Mouse (Mus musculus) ES-CJ7 (cell line): ENCODE results near the gene Eif2s1.

Source experiments
- DNase-seq: peaks from one replicate; pipeline ENCODE4 v3.0.0; 2011; ENCODE audit warnings: low read depth, low spot score

Gene Eif2s1

DNA sequence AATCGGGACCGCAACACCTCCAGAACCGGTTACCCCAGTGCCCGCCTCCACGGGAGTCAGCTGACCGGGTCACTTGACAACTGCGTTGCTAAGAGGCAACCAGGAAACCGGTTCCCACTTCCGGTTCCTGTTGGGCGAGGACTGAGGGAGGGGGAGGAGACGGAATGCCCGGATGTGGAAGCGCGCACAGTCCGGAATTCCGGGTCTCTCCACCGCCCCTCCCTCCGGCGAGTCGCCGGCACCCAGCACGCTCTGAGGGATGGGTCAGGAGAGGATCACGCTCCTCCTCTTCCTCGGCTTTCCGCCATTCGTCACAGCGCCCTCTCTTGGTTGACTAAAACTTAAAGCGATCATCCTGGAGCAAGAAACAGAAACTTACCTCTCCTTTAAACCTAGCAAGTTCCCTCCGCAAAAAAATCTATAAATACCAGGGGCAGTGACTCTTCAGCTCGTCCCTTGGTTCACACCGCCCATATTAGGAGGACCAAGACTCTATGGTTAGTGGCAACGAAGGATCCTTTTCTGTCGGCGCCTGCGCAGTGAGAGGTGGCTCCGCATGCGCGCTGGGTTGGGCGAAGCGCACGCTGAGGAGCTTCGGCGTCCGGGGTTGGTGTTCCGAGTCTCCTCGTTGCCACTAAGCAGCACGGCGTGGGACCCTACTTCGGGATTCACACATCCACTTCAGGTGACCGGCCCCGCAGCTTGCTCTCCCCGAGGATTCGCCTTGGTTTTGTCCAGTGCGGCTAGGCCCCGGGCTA lies at the start of gene Eif2s1, which contains the start of gene Atp6v1d:
Gene Eif2s1 (plus strand): TSS at position 324 of the 758 bp plus-strand sequence.
Gene Atp6v1d (minus strand): TSS at position 143 of the 758 bp plus-strand sequence.
- DNase-seq: peak; percentile 99

DNA sequence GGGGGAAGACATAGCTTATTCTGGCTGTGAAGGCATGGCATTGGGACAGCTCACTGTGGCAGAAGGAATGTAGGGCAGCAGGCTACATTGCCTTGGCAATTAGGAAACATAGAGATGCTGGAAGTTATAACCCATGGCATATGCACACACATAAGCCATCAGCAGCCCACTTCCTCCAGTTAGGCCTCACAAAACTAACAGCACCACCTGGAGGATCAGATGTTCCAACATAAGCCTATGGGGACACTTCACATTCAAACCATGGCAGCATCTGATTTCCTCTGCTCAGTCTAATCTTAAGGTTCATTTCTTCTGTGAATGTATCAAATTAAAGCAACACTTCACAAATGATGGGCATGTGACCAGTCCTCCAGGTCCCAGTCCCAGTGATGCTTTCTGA lies 47.2 kb upstream of the Eif2s1 start:
- no peak for DNase-seq

DNA sequence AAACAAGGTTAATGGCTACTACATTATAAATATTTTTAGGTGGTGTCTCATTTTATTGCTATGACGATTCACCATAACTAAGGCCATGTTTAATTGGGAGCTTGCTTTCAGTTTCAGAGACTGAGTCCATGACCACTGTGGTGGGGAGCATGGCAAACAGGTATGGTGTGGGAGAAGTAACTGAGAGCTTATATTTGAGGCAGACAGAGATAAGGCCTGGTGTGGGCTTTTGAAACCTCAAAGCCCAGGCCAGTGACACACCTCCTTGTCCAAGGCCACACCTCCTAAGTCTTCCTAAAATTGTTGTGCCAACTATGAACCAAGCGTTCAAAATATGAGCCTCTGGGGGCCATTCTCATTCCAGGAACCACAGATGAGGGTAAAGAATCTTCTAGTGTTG lies 27.1 kb upstream of the Eif2s1 start:
- DNase-seq: no peak

DNA sequence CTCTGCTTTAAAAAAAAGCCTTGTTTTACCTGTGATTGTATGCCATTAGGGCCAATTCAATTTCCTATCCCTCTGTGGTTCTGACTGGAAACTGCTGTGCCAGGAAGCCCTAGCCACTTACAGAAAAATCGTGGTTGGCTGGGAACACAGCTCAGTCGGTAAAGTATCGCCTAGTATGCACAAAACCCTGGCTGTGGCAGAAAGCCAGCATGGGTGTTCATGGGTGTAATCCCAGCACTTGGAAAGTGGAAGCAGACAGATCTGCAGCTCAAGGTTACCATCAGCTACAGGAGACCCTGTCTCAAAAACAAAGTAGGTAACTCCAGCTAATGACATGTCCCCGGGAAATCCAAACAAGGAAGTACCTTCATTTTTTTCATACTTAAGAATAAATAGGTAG lies 21.7 kb upstream of the Eif2s1 start:
- DNase-seq: no peak

DNA sequence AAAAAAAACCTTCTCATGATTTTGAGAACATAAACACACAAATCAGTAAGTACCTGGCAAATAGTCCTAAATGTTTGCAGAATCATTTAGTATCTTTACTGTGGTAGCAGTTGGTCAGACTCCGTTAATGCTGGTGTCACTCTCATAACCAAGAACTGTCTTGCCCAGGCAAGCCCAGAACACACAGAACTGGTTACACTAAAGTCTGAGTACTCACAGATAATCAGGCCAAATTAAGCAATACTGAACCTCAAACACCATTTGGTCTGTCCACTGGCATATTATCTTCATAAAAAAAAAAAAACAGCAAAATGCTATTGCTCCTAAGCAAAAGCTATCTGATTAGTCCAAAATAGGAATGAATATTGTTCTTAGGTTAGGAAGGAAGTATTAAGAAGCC lies 19.2 kb upstream of the Eif2s1 start:
- DNase-seq: no peak

DNA sequence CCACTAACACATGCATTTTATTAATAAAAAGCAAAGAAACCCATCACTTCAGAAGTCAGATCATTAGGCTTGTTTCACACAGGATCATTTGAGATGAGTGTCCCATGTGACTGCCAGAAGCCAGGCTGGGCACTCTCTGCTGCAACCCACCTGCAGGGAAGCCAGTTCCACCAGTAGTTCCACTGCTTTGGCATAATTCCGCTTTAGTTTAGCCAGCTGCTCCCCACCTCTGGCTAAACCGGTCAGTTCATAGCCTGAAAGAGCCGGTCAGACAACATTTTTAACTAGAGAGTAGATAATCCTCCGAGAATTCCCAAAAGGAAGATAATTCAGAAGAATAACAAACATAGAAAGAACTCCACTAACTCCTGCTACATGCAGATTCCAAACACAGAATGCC lies 13.4 kb upstream of the Eif2s1 start:
- DNase-seq: no peak

DNA sequence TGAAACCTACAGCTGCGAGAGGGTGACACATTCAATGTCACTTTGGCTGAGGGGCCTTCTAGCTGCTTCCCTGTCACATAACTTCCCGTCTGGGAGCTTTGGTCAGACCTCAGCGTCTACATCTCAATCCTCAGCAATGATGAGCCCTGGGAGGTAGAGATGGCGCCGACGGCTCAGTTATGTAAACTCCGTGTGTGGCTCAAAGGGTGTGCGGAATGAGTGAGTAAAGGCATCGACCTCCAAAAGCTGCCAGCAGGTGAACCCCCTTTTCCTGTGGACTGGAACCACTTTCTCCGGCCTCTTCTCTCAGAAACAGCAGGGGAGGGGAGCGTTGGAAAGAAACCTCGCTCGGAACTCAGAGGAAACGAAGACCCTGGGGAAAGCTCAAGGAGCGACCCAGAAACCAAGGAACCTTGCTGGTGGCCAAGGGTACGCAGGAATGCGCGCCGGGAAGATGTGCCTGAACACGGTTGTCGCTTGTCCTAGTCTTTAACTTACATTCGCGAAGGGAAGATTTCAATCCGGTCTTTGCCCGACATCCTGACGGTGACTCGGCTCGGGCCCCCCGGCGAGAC lies 611 bp upstream of the Eif2s1 start:
- peak; percentile 32 for DNase-seq

DNA sequence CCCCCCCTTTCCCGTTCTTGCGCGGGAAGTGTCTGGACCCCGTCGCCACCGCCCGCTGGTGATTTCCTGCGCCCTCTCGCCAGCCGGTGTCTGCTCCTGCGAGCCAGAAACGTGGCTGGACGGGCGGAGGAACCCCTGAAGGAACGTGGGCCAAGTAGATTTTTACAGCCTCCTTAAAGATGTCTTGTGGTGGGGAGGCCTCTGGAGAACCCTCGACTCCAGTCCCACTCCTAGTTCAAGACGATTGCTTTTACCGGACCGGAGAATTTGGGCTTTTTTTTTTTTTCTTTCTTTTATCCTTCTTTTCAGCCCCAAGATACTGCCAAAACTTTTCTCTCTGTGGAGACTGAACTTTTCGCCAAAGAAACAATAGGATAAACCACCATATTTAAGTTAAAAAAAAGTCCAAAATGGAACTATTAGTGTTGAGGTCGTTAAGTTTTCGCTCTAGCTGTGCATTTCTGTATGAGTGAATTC lies 673 bp downstream of the Eif2s1 start:
- no peak for DNase-seq

DNA sequence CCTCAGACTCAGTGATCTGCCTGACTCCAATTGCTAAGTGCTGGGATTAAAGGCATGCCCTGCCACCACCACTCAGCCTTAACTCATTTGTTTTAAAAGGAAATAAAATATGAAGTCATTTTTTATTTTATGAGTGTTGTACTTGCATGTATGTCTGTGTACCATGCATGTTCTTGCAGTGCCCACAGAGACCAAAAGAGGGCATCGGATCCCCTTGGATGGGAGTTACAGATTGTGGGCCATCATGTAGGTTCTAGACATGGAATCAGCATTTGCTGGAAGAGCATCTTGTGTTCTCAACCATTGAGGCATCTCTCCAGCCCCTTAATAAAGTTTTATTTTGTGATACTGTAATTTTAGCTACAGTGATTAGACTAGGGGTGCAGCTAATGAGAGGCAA lies 3.8 kb downstream of the Eif2s1 start:
- DNase-seq: peak; percentile 69

DNA sequence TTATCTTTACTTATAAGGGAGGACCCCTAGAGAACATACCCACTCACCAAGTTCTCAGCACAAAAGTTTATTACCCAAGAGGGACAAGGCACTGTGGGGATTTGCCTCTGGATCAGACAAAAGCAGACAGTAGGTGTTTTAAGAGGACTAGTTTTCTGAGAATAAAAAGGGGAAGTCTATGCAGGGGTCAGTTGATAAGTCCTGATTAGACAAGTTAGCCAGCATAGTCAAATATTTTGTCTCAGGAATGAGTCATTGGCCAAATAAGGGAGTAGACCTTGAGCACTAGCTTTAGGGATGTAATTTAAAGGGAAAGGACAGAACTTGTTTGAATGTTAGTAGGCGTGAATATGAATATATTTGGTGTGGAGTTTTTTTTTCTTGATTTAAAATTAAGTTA lies 6.5 kb downstream of the Eif2s1 start:
- DNase-seq: no peak

DNA sequence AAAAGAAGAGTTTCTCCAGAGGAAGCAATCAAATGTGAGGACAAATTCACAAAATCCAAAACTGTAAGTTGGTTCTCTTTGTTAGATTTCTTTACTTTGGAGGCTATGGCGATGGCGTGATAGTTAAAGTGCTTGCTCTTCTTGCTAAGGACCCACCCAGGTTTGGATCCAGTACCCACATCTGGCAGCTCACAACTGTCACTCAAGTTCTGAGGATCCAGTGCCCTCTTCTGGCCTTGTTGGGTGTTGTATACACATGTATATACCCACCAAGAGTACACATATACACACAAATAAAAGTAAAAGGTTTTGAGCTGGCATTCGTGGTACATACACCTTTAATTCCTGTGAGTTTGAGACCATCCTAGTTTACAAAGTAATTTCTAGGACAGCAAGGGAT lies 13.0 kb downstream of the Eif2s1 start:
- peak; percentile 57 for DNase-seq

DNA sequence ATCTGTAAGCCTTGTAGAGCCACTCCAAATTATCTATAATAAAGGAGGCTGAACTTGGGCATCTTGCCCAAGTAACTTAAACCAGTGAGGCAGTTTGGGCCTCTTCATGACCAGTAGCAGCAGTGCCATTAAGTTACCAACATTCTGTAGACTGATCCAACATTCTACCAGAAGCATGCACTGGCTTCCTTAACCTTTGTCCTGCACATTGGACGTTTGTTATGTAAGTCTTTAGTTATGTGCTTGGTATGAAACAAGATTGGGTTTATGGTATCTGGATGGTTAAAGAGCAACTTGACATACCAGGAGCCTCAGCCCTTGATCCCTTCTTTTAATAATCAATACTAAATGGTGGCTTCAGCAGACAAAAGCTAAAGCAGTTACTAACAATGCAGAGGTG lies 28.4 kb downstream of the Eif2s1 start:
- DNase-seq: no peak

DNA sequence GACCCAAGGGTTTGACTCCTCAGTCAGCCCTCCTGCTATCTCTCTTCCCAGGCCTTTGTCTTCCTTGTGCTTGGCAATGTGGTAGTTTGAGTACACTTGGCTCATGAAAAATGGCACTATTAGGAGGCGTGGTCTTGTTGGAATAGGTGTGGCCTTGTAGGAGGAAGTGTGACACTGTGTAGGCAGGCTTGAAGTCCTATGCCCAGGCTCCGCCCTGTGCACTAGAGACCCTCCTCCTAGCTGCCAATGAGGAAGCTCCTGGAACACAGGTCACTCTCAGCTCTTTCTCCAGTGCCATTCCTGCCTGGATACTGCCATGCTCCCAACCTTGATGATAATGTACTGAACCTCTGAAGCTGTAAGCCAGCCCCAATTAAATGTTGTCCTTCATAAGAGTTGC lies 29.5 kb downstream of the Eif2s1 start:
- DNase-seq: no peak

DNA sequence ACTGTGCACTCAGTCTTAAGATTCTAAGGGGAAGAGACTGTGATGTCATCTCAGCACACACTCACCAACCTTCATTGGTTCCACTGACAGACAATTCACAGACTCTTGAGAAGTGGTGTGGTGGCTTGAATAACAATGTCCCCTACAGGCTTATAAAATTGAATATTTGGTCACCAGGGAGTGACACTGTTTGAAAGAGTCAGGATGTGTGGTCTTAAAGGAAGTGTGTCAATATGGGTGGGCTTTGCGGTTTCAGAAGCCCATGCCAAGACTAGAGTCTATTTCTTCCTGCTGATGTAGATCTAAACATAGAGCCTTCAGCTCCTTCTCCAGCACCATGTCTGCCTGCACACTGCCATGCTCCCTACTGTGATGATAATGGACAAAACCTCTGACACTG lies 36.2 kb downstream of the Eif2s1 start:
- DNase-seq: no peak

DNA sequence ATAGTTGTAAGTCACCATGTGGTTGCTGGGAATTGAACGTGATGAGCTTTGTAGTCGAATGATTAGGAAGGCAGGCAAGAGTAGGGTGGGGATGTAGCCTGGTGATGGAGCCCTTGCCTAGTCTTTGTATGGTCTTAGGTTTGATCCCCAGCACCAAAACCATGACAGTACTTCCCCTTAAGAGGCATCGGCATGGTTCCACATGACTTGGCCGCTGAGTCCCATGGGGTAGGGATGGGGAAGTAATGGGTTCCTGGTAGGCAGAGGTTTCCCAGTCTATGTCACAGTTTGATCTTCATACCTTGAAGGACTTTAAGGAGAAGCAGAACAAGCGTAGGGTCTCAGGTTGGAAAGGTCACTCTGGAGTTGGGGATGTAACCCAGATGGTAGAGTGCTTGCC lies 39.8 kb downstream of the Eif2s1 start:
- no peak for DNase-seq

DNA sequence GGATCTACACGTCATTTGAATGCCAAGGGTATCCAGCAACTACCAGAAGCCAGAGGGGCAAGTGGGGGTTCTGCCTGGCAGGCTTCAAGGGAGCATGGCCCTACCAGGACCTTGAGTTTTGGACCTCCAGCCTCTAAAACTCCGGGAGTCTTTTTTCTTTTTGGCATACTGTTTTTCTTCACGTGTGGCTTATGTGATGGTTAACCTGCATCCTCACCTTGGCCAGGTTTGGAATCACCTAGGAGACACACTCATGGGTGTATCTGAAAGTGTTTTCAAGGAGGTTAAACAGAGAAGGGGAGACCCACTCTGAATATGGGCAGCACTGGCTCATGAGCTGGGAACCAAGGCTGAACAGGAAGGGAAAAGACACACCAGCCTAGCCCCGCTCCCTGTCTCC lies 41.7 kb downstream of the Eif2s1 start:
- DNase-seq: no peak

DNA sequence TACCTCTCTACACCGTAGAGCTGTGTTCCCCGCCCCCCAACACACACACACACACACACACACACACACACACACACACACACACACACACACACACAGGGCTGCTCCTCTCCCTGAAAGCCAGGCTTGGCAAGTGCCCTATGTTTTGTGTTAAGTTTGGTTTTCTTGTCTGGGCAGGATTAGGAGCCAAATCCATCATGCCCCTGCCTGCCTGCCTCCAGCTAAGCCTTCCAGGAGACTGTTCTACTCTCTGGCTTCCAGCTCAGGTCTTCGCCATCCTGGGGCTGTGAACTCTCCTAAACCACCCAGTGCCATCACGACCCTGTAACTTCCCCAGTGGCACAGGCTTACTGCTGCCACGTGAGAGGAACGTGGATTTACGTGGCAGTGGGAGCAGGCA lies 42.9 kb downstream of the Eif2s1 start:
- DNase-seq: no peak

DNA sequence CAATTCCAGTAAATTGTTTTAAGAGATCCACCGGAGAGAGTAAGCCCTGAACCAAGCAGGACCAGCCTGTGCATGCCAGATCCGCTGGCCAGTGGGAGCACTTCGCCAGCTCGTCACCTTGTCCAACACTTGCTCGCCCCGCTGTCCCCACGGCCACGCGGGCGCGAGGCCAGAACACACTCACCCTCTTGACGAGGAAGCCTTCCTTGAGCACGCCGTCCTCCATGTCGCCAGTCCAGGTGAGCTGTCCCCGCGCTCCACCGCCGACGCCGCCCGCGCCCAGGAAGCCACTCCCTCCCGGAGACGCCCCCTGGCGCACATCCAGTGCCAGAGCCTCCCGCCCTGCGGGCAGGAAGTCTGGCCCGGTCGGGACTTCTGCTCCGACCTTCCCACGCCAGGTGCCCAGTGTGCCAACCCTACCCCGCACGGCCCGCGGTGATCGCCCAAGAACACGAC lies 45.1 kb downstream of the Eif2s1 start, which contains the start of gene Plek2:
Gene Plek2 (minus strand): TSS at position 258 of the 456 bp plus-strand sequence.
- DNase-seq: peak; percentile 29

DNA sequence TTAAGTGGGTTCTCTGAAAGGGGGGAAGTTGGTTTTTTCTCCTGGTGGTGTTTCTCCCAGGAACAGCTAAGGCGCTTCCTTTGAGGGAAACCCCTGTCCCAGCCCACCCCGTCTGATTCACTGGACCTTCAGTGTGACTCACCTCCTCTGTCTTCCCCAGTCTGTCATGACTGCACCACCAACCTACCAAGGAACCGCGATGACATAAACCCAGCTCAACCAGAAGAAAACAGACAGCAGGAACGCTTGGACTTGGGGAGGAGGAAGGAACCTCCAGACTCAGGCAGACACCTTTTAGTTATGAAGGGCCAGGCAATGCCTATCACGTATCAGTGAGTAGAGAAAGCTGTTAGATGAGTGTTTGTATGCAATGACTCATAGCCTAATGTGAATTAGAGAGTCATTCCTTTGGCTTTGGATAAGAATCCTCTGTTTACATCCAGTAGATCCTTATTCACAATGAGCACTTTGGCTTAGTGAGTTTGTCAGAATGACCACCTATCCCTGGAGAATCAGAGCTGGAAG lies 46.5 kb downstream of the Eif2s1 start:
- no peak for DNase-seq

DNA sequence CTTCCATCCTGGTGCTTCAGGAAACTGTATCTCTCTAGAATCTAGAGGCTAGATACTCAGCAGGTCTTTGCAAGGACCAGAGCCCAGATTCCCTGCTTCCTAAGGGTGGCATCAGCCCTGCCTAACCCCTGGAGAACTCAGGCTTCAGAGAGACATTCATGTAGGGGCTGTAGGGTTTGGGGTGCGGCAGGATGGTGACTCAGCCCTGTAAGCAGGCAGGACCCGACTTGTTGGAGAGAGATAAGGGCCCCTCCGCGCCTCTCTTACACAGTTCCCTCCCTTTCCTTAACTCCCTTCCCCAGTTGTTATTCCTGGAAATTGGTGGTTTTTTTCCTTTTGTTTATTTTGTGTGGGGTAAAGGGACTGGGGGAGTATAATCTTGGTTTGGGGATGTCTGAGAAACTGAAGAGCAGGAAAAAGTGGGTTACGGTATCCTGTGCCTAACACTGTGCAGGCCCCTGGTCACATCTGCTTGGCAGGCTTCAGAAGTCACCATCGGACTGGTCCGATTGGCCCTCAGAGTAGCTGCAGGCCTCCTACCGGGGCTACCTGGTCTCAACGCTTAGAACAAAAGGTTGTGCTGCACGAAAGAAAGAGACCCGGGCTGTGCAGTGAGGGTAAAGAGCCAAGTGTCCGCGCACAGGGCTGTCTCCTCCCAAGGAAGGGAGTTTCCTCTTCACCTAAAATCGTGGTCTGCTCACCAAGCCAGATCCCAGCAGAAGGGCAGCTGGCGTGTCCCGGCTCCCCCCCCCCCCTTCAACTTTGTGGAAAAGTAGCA lies 49.3 kb downstream of the Eif2s1 start:
- peak; percentile 31 for DNase-seq

DNA sequence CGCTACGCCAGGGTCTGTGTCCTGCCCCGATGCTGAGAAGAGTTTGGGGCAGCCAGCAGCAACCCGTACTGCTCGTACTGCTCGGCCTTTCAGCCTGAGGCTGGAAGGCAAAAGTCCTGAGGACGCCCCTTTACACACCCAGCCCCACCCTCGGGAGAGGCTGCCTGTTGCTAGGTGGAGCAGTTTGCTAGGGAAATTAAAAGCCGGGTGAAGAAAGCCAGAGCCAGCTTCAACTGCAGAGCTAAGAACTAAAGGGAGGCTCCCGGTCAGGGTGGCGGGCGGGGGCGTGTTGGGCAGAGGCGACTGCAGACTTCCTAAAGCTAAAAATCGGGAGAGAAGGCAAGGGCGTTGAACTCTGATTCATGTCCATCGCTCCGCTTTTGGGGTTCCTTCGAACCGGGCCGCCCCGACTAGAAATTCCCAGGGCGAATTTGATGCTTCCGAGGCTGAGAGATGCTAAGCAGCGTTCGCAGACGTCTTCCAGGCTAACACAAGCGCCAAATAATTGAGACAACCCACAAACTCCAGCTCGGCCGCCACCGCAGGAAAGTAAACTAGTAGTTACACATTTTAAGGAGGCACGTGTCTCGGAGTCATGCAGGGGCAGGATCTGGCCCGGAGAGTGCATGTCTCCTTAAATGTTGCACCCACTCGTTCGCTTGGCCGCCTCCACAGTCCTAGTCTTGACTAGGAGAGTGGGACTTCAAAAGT lies 50.2 kb downstream of the Eif2s1 start:
- peak; percentile 82 for DNase-seq
